Mouse (Mus musculus): ENCODE results near the gene Rpl3.
A peak's percentile ranks its signal among the peaks of the same experiment; 100 is the strongest.

The Rpl3 gene

DNA sequence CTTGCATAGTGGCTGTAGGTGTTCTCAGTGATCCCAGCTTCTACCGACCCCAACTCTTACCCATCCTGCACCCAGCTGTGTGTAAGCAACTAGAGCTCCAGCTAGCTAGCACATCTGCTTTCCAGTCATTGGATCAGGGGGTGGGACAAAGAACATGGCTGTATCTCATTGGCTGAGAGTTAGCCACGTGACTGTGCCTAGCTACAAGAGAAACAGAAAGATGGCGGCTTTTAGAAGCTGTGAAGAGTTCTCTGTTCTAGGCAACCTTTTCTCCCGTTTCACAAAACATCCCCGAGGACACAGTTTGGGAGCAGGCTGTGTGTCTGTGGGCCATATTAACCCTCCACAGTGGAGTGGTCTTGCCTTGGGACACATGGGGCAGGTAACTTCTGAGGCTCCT is 23.6 kb upstream of the Rpl3 start:
- no peak for DNase-seq (ENCODE audit: low spot score)

DNA sequence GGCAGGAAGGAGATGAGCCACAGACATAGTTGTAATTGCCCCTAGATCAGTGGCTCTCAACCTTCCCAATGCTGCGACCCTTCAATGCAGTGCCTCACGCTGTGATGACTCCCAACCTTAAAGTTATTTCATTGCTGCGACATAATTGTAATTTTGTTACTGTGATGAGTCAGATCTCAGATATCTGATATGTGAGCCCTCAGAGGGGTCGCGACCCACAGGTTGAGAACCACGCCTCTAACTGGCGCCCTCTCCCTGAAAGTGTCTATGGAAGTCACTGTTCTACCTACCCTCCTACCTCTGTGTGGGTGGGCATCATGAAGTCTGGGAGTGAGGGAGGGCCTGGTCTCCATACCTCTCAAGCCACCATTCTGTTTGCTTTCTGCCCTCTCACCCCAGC is 22.7 kb upstream of the Rpl3 start:
- DNase-seq (ENCODE audit: low spot score) = no peak

DNA sequence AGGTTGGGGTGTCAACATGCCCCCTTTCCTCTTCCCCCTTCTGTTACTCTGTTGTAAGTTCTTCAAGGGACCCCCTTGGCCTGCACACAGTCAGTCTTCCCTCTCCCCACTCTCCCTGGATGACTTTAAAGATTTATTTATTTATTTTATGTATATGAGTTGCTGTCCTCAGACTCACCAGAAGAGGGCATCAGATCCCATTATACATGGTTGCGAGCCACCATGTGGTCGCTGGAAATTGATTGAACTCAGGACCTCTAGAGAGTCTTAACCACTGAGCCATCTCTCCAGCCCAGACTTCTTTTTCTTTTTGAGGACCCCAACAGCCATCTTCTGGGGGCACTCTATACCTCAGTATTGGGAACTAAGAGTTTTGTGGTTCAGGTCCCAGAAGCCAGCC is 20.8 kb upstream of the Rpl3 start:
- no peak for DNase-seq (ENCODE audit: low spot score)

DNA sequence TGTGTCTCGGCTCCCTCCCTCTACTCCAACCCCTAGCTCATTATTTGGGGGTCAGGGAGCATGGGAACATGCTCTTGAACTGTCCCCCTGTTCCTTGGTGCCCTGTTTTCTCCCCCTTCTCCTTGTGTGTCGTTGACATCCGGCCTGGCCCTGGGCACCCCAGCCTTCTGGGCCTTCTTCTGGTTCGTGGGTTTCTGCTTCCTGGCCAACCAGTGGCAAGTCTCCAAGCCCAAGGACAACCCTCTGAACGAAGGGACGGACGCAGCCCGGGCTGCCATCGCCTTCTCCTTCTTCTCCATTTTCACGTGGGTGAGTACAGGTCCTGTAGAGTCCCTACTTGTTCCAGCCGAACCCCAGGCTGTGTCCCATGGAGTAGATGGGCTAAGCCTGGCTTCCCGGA is 19.8 kb upstream of the Rpl3 start:
- no peak for DNase-seq (ENCODE audit: low spot score)

DNA sequence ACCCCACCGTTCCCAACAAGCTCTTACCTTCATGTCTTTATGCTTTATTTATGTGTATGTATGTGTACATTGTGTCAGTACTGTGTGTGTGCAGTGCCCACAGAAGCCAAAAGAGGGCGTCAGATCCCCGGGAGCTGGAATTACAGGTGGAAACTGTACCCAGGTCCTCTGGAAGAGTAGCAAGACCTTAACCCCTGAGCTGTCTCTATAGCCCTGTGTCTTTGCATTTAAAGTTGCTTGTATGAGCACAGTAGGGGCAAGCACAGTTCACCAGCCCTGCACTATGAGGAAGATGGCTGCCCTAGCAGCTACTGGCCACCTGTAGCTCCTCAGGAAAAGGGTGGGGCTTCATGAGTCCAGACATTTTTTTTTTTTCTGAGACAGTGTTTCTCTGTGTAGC is 15.9 kb upstream of the Rpl3 start:
- DNase-seq (ENCODE audit: low spot score) = no peak

DNA sequence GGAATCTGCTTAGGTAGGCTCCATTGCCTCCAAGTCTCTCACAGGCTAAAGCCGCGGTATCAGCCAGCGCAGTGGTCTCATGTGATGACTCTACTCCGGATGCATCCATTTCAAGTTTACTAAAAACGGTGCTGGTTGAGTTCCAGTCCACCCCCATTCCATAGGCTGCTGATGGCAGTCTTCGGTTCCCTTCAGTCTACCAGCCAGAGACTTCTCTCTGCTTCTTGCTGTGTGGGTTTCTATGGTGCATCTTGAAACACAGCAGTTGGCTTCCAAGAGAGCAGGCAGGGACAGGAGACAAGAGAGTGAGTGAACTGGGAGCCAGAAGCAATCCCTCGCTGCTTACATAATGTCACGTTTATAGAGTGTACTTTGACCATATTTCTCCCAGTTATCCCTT is 15.5 kb upstream of the Rpl3 start:
- no peak for DNase-seq (ENCODE audit: low spot score)

DNA sequence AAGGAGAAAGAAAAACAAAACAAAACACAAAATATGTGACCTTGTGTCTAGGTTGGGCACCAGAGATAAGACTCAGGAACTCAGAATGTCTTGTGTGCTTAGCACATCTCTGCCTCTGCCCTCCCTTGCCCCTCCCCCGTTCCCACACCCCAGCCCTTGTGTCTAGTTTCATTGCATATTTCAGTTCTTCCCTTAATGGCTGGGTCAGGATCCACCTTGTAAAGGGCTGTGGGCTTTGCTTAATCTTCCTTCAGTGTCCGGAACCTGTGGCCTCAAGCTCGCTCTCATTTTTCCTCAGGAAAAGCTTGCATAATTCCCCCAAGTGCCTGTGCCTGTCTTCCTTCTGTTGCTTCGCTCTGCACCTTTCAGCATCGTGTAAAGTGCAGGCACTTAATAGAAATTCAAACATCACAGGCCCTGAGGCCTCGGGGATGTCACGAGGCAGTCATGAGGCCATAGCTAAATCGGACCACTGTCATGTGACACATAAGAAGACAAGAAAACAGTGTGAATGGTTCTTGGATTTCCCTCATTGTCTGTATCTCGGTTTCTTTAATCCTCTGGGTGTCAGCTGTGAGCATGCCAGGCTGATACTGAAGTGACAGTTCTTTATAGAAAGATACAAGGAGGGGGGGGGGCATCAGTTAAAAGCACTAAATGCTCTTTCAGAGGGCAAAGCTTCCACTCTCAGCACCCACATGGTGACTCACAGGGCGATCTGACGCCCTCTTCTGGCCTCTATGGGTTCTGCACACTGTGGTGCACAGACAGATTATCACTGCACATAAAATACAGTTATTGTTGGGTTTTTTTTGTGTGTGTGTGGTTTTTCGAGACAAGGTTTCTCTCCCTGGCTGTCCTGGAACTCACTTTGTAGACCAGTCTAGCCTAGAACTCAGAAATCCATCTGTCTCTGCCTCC is 14.1 kb upstream of the Rpl3 start:
- DNase-seq (ENCODE audit: low spot score) = peak; percentile 28

DNA sequence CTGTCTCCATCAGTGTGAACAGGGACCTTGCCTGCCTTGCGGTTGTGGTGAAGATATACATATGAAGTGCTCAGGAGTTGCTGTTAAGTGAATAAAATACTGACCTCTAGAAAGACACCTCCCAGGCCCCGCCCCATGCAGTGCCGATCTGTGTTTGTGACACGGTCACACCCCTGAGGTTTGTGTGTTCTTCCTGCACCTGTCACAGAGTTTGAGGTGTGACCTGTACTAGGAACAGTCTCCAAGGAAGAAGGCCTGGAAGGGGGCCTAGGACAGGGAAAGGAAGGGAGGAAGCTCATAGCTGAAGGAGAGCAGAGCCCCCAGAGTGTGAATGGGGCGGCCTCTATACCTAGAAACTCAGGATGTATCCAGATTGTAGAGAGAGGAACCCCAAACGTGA is 10.8 kb upstream of the Rpl3 start:
- no peak for DNase-seq (ENCODE audit: low spot score)

DNA sequence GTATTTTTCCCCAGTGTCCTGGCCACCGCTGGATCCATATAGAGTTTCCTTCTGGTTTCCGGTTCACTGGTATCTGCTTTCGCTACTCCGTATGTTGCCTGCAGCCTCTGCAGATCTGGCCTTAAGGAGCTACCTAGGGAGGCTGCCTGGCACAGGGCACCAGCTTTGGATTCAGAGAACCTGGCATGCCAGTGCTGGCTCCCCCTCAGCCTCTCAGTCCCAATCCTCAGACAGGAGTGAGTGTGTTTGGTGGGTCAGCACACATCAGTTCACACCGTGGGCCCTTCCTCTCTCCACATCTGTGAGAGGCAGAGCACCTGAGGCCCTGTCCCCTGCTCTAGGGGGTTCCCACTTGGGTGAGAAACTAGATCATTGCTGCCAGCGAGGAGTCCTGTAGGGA is 9.8 kb upstream of the Rpl3 start:
- DNase-seq (ENCODE audit: low spot score) = no peak

DNA sequence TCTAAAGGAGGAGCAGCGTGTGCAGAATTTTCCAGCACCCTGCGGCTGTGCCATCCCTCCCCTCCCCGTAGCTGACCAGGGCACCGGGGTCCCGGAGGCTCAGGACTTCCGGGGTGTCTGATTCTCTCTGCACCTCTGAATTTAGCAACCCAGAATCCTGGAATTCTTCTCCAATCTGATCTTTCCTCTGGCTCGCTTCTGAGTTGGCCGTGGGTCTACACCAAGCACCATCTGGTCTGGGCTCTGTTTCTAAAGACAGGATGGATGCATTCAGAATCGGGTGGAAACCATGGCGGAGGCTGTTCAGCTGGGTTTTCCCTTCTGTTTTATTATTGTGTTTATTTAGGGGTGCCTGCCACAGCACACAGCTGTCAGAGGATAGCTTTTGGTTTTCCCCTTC is 9.2 kb upstream of the Rpl3 start:
- no peak for DNase-seq (ENCODE audit: low spot score)

DNA sequence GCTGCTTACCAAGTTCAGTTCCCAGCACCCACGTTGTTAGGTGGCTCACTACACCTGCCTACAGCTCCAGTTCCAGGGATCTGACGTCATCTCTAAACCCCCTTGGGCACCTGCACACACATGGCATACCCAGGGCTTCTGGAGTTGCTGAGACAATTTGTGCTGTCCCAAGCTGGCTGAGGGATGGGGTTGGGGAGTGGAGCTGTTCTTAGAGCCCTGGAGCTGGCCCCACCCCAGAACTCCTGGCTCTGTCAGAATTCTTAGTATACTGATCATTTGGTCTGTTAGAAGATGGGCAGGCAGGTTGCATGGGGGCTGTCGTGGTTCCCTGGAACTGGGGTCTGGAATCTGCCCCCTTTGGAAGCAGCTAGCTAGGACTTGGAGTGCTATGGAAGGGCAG is 8.5 kb upstream of the Rpl3 start:
- DNase-seq (ENCODE audit: low spot score) = no peak

DNA sequence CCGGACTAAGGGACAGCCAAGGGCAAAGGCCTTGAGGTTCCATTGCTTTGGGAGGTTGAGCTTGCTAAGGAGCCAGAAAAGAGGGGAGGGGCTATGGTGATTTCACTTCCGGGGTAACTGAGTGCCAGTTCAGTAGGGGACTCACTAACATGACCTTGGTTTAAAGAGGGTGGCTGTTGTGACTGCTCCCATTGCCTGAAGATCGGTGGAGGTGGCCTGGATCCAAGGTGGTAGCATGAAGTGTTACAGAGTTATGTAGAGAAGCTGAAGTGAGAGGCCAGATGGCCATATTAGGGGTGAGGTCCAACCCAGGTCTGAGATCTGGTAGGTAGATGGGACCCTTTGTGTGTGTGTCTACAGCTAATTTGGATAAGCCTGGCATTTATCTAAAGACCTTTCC is 7.8 kb upstream of the Rpl3 start:
- DNase-seq (ENCODE audit: low spot score) = no peak

DNA sequence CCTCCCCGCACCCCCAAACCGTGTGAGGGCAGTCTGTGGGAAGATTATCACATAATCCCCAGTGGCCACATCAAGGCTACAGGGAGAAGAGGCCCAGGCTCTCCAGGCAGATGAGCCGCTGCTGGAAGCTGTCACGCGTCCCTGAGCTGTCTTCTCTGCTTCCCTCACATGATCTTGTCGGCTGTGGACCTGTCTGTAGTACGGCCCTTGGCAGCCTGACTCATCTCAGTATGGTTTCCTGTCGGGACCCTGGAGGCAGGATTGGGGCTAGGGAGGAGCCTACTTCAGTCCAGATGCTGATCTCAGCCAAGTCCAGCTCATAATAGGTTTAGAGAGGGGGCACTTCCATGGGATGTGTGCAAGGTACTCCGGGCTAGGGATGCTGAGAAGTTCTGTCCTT is 7.1 kb upstream of the Rpl3 start:
- DNase-seq (ENCODE audit: low spot score) = no peak

DNA sequence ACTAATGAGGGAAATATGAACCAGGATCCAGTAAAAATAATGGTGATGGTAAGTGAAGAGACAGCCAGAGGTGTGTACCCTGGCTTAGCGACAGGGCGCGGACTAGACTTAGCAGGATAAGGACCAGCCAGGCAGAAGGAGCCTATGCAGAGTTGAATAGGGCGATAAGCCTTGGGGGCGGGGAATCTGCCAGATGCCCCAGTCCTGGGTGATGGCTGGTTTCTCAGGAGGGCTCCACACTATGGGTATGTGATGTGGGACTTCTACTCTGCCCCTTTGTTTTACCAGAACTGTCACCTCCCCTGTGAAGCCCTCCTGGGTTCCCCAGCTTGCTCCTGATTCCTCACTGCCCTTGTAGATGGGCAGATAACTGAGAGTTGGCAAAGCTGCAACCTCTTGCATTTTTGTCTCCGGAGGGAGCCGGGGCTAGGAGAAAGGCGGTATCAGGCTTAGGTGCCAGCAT is 6.4 kb upstream of the Rpl3 start:
- no peak for DNase-seq (ENCODE audit: low spot score)

DNA sequence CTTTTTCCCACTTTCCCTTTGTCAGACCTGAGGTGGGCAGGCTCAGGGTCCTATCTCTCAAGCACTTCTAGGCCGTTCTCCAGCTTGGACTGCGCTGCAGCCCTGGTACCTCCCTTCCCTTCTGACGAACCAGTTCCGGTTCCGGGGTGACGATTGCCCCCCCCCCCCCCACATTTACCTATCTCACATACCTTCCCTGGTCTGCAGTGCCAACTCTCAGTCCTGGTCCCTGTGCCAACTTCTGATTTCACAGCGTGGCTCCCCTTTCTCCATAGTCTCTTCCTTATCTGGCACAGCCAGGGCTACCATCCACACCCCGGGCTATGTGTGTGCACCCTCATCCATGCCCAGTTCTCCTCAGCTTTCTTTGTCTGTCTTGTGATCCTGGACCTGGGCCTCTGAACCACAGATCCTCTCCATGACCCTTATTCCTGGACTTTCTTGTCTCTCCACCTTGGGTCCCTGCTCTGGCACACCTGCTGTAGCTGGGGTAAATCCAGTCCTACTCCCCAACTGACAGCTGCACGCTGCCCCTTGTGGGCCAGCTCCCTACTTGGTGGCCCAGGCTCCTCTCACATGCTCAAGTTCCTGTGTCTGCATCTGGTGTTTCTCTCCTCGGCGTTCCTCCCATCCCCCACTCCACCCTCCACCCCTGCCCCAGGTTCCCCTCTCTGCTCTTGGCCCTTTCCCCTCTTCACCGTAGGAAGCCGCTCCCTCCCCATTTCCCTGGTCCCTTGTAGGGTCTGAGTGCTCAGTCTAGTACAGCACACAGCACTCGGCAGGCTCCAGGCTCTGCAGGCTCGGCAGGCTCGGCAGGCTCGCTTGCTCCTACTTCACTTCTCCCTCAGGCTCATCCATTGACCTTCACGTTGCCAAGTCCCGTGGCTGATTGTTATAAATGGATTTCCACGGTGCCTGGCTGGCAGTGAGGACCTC is 5.5 kb upstream of the Rpl3 start:
- DNase-seq (ENCODE audit: low spot score) = no peak

DNA sequence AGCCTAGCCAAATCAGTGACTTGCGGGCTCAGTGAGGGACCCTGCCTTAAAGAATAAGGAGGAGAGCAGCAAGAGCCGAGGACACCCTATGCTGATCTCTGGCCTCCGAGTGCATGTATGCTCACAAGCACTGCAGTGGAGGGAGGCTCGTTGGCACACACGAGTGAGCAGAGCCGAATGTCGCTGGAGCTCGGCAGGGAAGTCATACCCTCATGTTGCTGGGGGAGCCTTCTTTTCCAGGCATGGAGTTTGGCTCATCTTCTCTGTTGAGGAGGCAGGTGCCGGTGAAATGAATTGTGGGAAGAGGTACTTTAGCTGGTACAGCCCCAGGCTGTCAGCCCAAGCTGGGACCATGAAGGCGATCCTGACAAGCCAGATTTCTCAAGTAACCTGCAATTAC is 4.7 kb upstream of the Rpl3 start:
- DNase-seq (ENCODE audit: low spot score) = no peak

DNA sequence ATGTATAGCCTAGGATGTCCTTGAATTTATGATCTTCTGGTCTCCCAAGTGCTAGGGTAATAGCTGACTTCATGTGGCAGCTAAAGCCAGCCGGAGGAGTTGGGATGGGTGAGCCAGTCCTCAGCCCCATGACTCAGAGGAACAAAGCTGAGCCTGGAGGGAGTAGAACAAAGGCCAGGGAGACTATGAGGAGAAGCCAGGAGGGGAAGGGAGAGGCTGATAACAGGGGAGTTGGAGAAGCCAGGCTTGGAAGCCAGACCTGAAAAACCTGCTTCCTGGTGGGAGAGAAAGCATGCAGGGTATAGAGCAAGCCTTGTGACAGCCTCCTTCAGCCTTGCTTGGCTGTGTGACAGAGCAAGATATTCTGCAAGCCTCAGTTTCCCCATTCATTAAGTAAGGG is 3.9 kb upstream of the Rpl3 start:
- no peak for DNase-seq (ENCODE audit: low spot score)

DNA sequence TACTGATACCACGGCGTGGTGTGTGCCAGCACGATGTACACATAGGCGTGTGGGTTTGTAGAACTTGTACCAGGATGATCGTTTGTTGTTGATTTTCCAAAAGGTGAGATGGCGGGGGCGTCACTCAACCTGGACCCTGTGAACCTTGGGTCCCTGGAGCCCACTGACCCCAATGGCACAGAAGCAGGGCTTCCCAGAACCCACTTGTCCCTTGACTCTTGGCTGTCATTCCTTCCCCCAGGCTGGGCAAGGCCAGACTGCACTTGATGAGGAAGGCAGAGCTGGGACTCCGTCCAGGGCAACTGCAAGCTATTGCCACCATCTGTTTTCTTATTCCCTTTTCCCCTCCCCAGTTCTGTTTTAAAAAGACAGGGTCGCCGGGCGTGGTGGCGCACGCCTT is 2.5 kb upstream of the Rpl3 start:
- DNase-seq (ENCODE audit: low spot score) = no peak

DNA sequence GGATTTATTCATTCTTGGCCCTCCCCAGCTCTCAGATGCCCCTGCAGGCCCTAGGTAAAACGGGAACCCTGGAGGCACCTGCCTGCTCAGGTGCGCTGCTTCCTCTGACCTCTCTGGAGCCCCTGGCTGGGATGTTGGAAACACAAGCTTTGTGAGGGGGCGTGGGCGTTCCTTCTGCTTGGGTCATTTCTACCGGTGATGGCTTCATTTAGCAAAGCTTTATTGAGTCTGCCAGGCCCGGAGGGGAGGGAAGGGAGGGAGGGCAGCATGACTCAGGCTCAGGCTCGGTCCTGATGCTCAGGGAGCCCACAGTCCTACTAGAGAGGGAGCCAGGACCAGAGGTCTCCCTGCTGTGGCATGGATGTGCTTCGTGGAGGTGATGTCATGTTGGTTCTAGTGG is 931 bp upstream of the Rpl3 start:
- no peak for DNase-seq (ENCODE audit: low spot score)

DNA sequence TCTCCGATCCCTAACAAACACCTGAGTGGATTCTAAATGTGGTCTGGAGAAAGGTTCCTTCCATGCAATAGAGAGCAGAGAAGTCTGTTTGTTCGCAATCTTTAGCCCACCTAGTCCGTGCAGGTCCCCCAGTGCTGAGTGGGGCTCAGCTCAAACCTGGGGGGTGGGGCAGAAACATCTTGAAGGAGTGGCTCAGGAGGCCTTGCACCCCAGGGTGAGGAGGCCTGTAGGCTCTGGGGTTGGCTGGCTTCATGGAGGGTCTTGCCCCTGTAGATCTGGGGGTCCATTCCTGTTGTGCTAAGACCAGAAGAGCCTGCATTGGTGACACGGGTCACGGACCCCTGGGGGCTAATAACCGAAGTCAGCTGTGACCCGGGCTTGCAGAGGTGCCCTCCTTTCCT is 373 bp upstream of the Rpl3 start:
- DNase-seq (ENCODE audit: low spot score) = no peak

DNA sequence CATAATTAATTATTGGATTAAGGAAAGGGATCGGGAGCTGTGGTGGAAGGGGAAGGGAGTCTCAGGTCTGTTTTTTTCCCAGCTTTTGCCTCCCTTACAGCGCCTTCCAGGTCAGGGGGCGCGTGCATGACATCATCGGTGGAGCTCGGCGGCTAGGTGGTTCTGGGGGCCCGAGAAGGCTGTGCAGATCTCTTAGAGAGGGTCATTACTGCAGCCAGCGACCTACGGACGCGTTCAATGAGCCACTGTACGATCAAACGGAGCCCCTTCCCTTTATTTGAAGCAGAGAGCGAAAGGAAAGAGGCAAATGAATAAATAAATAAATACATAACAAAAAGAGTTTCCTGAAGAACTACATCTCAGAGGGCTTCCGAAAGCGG is 937 bp downstream of the Rpl3 start:
- no peak for DNase-seq (ENCODE audit: low spot score)

DNA sequence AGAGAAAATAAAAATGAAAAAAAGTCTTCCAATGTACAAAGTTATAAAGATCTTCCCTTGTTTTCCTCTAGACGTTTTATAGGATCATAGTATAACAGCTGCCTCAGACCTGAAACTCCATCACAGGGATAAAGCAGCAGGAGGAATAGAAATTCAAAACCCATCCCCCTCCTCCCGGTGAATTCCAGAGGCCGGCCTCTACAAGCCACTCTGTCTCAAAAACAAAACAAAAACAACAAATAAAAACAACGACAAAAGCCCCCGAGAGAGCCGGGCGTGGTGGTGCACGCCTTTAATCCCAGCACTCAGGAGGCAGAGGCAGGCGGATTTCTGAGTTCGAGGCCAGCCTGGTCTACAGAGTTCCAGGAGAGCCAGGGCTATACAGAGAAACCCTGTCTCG is 1.5 kb downstream of the Rpl3 start:
- no peak for DNase-seq (ENCODE audit: low spot score)

DNA sequence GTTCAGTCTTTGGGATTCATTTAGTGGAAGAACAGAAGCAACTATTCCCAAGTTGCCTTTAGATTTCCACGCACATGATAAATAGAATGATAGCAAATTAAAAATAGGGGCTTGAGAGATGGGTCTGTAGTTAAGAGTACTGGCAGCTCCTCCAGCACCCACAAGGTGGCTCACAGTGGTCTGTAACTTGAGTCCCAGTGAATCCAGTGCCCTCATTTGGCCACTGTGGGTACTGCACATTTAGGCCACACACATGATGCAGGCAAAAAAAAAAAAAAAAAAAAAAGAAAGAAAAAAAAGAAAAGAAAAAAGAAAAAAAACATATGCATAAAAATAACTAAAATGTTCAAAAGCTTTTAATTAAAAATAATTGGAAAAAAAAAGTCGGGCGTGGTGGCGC is 3.0 kb downstream of the Rpl3 start:
- DNase-seq (ENCODE audit: low spot score) = peak; percentile 93
